Mouse (Mus musculus): Measurements from ENCODE around the gene Hectd1. TPM values are rescaled to one million over a fixed set of nuclear protein-coding genes. Genes with fewer than 3 reads are reported as not detected.

Gene Hectd1
- total RNA-seq, 2 experiments from 2014 or later: 80.1 to 89.3 TPM

- no peak for DNase-seq
Observed at GRCm38 (mm10) chr12:51843576-51844520, 14.5 kb upstream of the Hectd1 start.

GRCm38 (mm10) chr12:51842081-51842864, 12.9 kb upstream of the Hectd1 start:
- no peak for DNase-seq

- DNase-seq: no peak
Observed at GRCm38 (mm10) chr12:51839856-51840255, 10.5 kb upstream of the Hectd1 start.

GRCm38 (mm10) chr12:51835219-51835618, 5.9 kb upstream of the Hectd1 start:
- no peak for DNase-seq

- DNase-seq: no peak
Observed at GRCm38 (mm10) chr12:51831931-51832330, 2.6 kb upstream of the Hectd1 start.

- DNase-seq: no peak
Observed at GRCm38 (mm10) chr12:51831296-51831695, 2.0 kb upstream of the Hectd1 start.

- DNase-seq: no peak
Observed at GRCm38 (mm10) chr12:51830671-51831070, 1.3 kb upstream of the Hectd1 start.

- DNase-seq: no peak
Observed at GRCm38 (mm10) chr12:51830077-51830402, 704 bp upstream of the Hectd1 start.

- DNase-seq: peak; percentile 66
Observed at GRCm38 (mm10) chr12:51828716-51829289, 533 bp downstream of the Hectd1 start.

GRCm38 (mm10) chr12:51827958-51828650, 1.2 kb downstream of the Hectd1 start:
- DNase-seq: no peak

- no peak for DNase-seq
Observed at GRCm38 (mm10) chr12:51825338-51825737, 4.0 kb downstream of the Hectd1 start.

- peak; percentile 43 for DNase-seq
Observed at GRCm38 (mm10) chr12:51823311-51823710, 6.0 kb downstream of the Hectd1 start.

GRCm38 (mm10) chr12:51822861-51823260, 6.5 kb downstream of the Hectd1 start:
- DNase-seq: peak; percentile 18

GRCm38 (mm10) chr12:51822236-51822635, 7.1 kb downstream of the Hectd1 start:
- DNase-seq: no peak

- DNase-seq: no peak
Observed at GRCm38 (mm10) chr12:51821256-51821655, 8.1 kb downstream of the Hectd1 start.

- DNase-seq: no peak
Observed at GRCm38 (mm10) chr12:51819951-51820498, 9.3 kb downstream of the Hectd1 start.

GRCm38 (mm10) chr12:51817815-51818613, 11.3 kb downstream of the Hectd1 start:
- DNase-seq: no peak

GRCm38 (mm10) chr12:51811388-51812140, 17.8 kb downstream of the Hectd1 start:
- no peak for DNase-seq

- DNase-seq: no peak
Observed at GRCm38 (mm10) chr12:51810564-51810963, 18.8 kb downstream of the Hectd1 start.

- DNase-seq: peak; percentile 18
Observed at GRCm38 (mm10) chr12:51784842-51785241, 44.5 kb downstream of the Hectd1 start.

Data from adrenal gland, postnatal 10 days (tissue).